Mouse (Mus musculus): ENCODE data around the gene Pabpc4.

- TF ChIP-seq EP300 (IDR thresholded peaks at IDR 0.05; ENCODE audit: insufficient read depth, low read depth, low read length) (no peak), POLR2A (IDR thresholded peaks at IDR 0.05; ENCODE audit: insufficient read depth, low read length) (no peak), CTCF (IDR thresholded peaks at IDR 0.05; ENCODE audit: low read depth, low read length) (no peak)
These were observed at the start of gene Pabpc4 for GRCm38 (mm10) chr4:123261721-123262401.

Data from ES-Bruce4 (cell line).